Mouse (Mus musculus) liver, embryonic 16.5 days (tissue): ENCODE measurements around the gene Tjp1. TPM values are rescaled to one million over a fixed set of nuclear protein-coding genes. Genes with fewer than 3 reads are reported as not detected.

Source experiments
- ATAC-seq: fragments of 200-750 bp; cut with Nextera tagmentation; 2 replicates; pipeline ENCODE4 v1.8.0; 2017; ENCODE audit warnings: low read depth, mild to moderate bottlenecking, moderate number of reproducible peaks, moderate library complexity
- H3K27ac ChIP-seq: fragments of 300-500 bp; sonication (generic); 2 replicates; pipeline ENCODE4 v1.5.1; 2014; ENCODE audit warnings: mild to moderate bottlenecking, low read length
- H3K27me3 ChIP-seq: fragments of 300-500 bp; sonication (generic); 2 replicates; pipeline ENCODE4 v1.6.1; 2014; ENCODE audit warnings: low read depth, low read length, mixed read lengths; ENCODE audit not compliant: control insufficient read depth, insufficient read depth
- H3K36me3 ChIP-seq: fragments of 300-500 bp; sonication (generic); 2 replicates; pipeline ENCODE4 v1.6.1; 2014; ENCODE audit warnings: mild to moderate bottlenecking; ENCODE audit not compliant: control insufficient read depth, insufficient read depth
- H3K4me1 ChIP-seq: fragments of 300-500 bp; sonication (generic); 2 replicates; pipeline ENCODE4 v1.6.1; 2014; ENCODE audit warnings: low read depth, low read length, mixed read lengths; ENCODE audit not compliant: control insufficient read depth
- H3K4me2 ChIP-seq: fragments of 300-500 bp; sonication (generic); 2 replicates; pipeline ENCODE4 v1.6.1; 2014; ENCODE audit warnings: low read depth, low read length, mixed read lengths
- H3K4me3 ChIP-seq: fragments of 300-500 bp; sonication (generic); 2 replicates; pipeline ENCODE4 v1.5.1; 2014; ENCODE audit warnings: low read depth, mild to moderate bottlenecking, low read length
- H3K9ac ChIP-seq: fragments of 300-500 bp; sonication (generic); 2 replicates; pipeline ENCODE4 v1.6.1; 2014; ENCODE audit warnings: low read depth, low read length
- H3K9me3 ChIP-seq: fragments of 300-500 bp; sonication (generic); replicated peaks from 2 replicates; pipeline ENCODE4 v1.6.1; 2016; ENCODE audit warnings: low read length; ENCODE audit not compliant: control insufficient read depth
- WGBS: fragments of 180-500 bp; shearing (Covaris S2); extraction: QIAGEN DNeasy Blood & Tissue Kit; methylation state at CpG from one replicate; pipeline ENCODE4 v1.1.7; 2014; ENCODE audit not compliant: insufficient replicate concordance; 5-methylcytosine and 5-hydroxymethylcytosine counted together
- polyA plus RNA-seq: library from polyadenylated mRNA; unstranded; fragments of >200 nt; fragmentation: Nextera tagmentation; extraction: Ambion mirVana; gene quantifications from 2 replicates; pipeline ENCODE4 v1.2.1, GENCODE M21; 2015

Tjp1 gene
- polyA plus RNA-seq, 1 experiment from 2014 or later, result 5.1 TPM

- ATAC-seq, result no peak
- H3K4me2 ChIP-seq, result peak overlapping the region; percentile 24; the same call in 1 of the 2 replicates
- no peaks in the 10 kb centered on the region for H3K9me3 ChIP-seq
- H3K36me3 ChIP-seq, result no peaks in the 10 kb centered on the region
- peak overlapping the region; percentile 20 for H3K4me3 ChIP-seq
- H3K4me1 ChIP-seq, result no peaks in the 10 kb centered on the region; the same call in 1 of the 2 replicates
- peaks cover 31% of the 10 kb centered on the region for H3K27me3 ChIP-seq
- H3K9ac ChIP-seq, result no peak overlapping the region; the same call in 1 of the 2 replicates
- WGBS, result 33% methylated on average over 5 of the region's 5 CpGs
- no peak overlapping the region for H3K27ac ChIP-seq
Observed at GRCm38 (mm10) chr7:65369101-65369500, 158.5 kb downstream of the Tjp1 start.

- H3K4me1 ChIP-seq, result no peaks in the 10 kb centered on the region; the same call in 1 of the 2 replicates
- peak overlapping the region; percentile 20; the same call in 1 of the 2 replicates for H3K4me2 ChIP-seq
- no peak overlapping the region for H3K9ac ChIP-seq
- H3K27ac ChIP-seq, result no peak overlapping the region
- no peaks in the 10 kb centered on the region for H3K9me3 ChIP-seq
- no peaks in the 10 kb centered on the region for H3K36me3 ChIP-seq
- H3K27me3 ChIP-seq, result peaks cover 29% of the 10 kb centered on the region
- WGBS, result 55% methylated on average over 16 of the region's 16 CpGs
- no peak overlapping the region for H3K4me3 ChIP-seq
- no peak for ATAC-seq
Observed at GRCm38 (mm10) chr7:65367386-65368245, 160.0 kb downstream of the Tjp1 start.

GRCm38 (mm10) chr7:65366153-65366552 is 161.4 kb downstream of the Tjp1 start:
- H3K9me3 ChIP-seq, result no peaks in the 10 kb centered on the region
- no peak overlapping the region for H3K4me2 ChIP-seq
- 7% methylated on average over 1 of the region's 1 CpGs for whole genome bisulfite sequencing
- H3K9ac ChIP-seq, result no peak overlapping the region
- H3K4me1 ChIP-seq, result no peaks in the 10 kb centered on the region; the same call in 1 of the 2 replicates
- peaks cover 18% of the 10 kb centered on the region for H3K27me3 ChIP-seq
- ATAC-seq, result no peak
- no peak overlapping the region for H3K27ac ChIP-seq
- no peaks in the 10 kb centered on the region for H3K36me3 ChIP-seq
- H3K4me3 ChIP-seq, result no peak overlapping the region

- Histone ChIP-seq H3K4me2 (no peak overlapping the region), H3K9ac (no peak overlapping the region), H3K4me1 (no peaks in the 10 kb centered on the region; the same call in 1 of the 2 replicates), H3K27me3 (peaks cover 12% of the 10 kb centered on the region), H3K4me3 (no peak overlapping the region), H3K9me3 (no peaks in the 10 kb centered on the region), H3K27ac (no peak overlapping the region), H3K36me3 (no peaks in the 10 kb centered on the region)
- WGBS, result 67% methylated on average over 4 of the region's 4 CpGs
- no peak for ATAC-seq
Observed at GRCm38 (mm10) chr7:65365560-65365959, 162.0 kb downstream of the Tjp1 start.

GRCm38 (mm10) chr7:65360278-65360677 is 167.3 kb downstream of the Tjp1 start:
- Histone ChIP-seq H3K4me2 (no peak overlapping the region), H3K4me1 (peaks cover 2% of the 10 kb centered on the region; the same call in 1 of the 2 replicates), H3K36me3 (no peaks in the 10 kb centered on the region), H3K9me3 (no peaks in the 10 kb centered on the region), H3K27ac (no peak overlapping the region), H3K9ac (no peak overlapping the region), H3K4me3 (no peak overlapping the region), H3K27me3 (no peaks in the 10 kb centered on the region)
- ATAC-seq, result no peak
- WGBS, result 42% methylated on average over 3 of the region's 3 CpGs

GRCm38 (mm10) chr7:65359774-65360173 is 167.8 kb downstream of the Tjp1 start:
- 56% methylated on average over 8 of the region's 8 CpGs for WGBS
- Histone ChIP-seq H3K9ac (no peak overlapping the region), H3K4me2 (no peak overlapping the region), H3K4me1 (peaks cover 2% of the 10 kb centered on the region; the same call in 1 of the 2 replicates), H3K9me3 (no peaks in the 10 kb centered on the region), H3K36me3 (no peaks in the 10 kb centered on the region), H3K27ac (no peak overlapping the region), H3K27me3 (no peaks in the 10 kb centered on the region), H3K4me3 (no peak overlapping the region)
- no peak for ATAC-seq

- no peak for ATAC-seq
- WGBS, result 29% methylated on average over 1 of the region's 1 CpGs
- H3K27ac ChIP-seq, result no peak overlapping the region
- no peak overlapping the region for H3K9ac ChIP-seq
- no peaks in the 10 kb centered on the region for H3K36me3 ChIP-seq
- no peak overlapping the region for H3K4me3 ChIP-seq
- H3K4me2 ChIP-seq, result no peak overlapping the region
- H3K9me3 ChIP-seq, result no peaks in the 10 kb centered on the region
- peaks cover 2% of the 10 kb centered on the region; the same call in 1 of the 2 replicates for H3K4me1 ChIP-seq
- no peaks in the 10 kb centered on the region for H3K27me3 ChIP-seq
Observed at GRCm38 (mm10) chr7:65357538-65357937, 170.0 kb downstream of the Tjp1 start.

- H3K9me3 ChIP-seq, result no peaks in the 10 kb centered on the region
- no peak overlapping the region for H3K4me2 ChIP-seq
- no peak overlapping the region for H3K9ac ChIP-seq
- WGBS, result 45% methylated on average over 1 of the region's 1 CpGs
- no peak overlapping the region for H3K4me3 ChIP-seq
- no peaks in the 10 kb centered on the region for H3K27me3 ChIP-seq
- no peak overlapping the region for H3K27ac ChIP-seq
- no peaks in the 10 kb centered on the region for H3K36me3 ChIP-seq
- ATAC-seq, result no peak
- H3K4me1 ChIP-seq, result peaks cover 2% of the 10 kb centered on the region; the same call in 1 of the 2 replicates
Observed at GRCm38 (mm10) chr7:65356204-65356603, 171.4 kb downstream of the Tjp1 start.

- Histone ChIP-seq H3K4me2 (no peak overlapping the region), H3K36me3 (no peaks in the 10 kb centered on the region), H3K27me3 (no peaks in the 10 kb centered on the region), H3K27ac (no peak overlapping the region), H3K4me1 (no peaks in the 10 kb centered on the region), H3K9ac (no peak overlapping the region), H3K4me3 (no peak overlapping the region), H3K9me3 (no peaks in the 10 kb centered on the region)
- no peak for ATAC-seq
- 20% methylated on average over 2 of the region's 2 CpGs for WGBS
Observed at GRCm38 (mm10) chr7:65354908-65355307, 172.7 kb downstream of the Tjp1 start.
